Mouse (Mus musculus) neural tube, postnatal 0 days (tissue): Measurements from ENCODE around the gene Rab3gap2. TPM values are rescaled to one million over a fixed set of nuclear protein-coding genes. Genes with fewer than 3 reads are reported as not detected.

Experiments
- microRNA counts: library from miRNA; unstranded; fragments of <30 nt; microRNA quantifications from one replicate; lab custom pipeline; 2015
- microRNA-seq: library from miRNA; unstranded; fragments of <30 nt; microRNA quantifications from one replicate; pipeline ENCODE4, GENCODE M21; 2016
- polyA plus RNA-seq: library from polyadenylated mRNA; unstranded; fragments of >200 nt; fragmentation: Nextera tagmentation; extraction: Ambion mirVana; gene quantifications from 2 replicates; pipeline ENCODE4 v1.2.1, GENCODE M21; 2015

Gene Rab3gap2
- 21.6 and 23.7 TPM in 2 replicates for polyA plus RNA-seq

GRCm38 (mm10) chr1:185203909-185204661 is at the start of gene Rab3gap2:
Rab3gap2 (plus strand) TSS chr1:185204117.

DNA sequence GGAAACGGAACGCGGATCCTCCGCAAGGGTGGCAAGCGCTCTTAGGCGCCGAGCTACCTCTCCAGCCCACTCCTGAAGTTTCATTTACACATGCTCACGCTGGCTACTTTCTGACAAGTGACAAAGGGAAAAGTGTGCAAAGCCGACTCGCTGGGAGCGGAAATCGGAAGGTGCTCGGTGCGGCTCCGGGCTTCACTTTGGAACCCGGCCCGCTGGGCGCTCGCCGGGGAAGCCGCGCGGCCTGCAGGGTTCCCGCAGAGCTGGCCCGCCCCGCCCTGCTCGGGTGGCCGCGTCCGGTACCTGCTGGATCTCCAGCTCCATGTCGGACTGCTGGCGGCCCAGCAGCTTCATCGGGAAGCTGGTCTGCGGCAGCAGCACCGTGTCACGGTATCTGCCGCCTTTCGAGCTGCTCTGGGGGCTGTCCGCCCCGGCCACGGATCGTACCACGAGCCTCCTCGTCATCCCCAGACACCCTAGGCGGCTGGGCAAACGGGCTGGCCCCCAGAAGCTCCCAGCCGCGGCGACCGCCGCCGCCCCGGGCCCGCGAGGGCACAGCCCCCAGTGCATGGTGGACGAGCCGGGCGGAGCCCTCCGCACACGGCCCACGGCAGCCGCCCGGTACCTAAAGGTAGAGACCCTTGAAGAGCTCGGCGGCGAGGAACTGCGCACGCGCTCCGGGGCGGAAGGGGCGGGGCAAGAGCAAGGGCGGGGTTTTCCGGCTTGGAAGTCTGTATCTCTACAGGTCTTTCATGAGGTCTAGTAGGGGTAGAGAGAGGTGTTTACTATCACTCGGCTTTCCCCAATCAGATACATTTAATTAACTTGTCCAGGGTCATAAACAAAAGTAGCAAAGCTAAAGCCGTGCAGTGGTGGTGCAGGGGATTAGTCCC is 125.0 kb downstream of the Rab3gap2 start, which contains the start of gene Iars2:
Gene Iars2, minus strand, starts transcription at position 676 of the 890 bp plus-strand sequence.

GRCm38 (mm10) chr1:185331983-185332430 is 128.1 kb downstream of the Rab3gap2 start, which contains the start of gene Bpnt1:
Bpnt1 (plus strand) TSS chr1:185332149.

MicroRNAs encoded within 50 kb of the gene (microRNA counts, 519-probe panel; counts per million panel counts)
- 3,900 counts per million, percentile 31 among the panel's probes with 10 or more counts for microRNA mmu-miR-194 (lab: Ali Mortazavi, UCI)
- microRNA mmu-miR-664 (lab: Ali Mortazavi, UCI): 40.5 counts per million

Small RNAs within 50 kb of the gene (microRNA-seq; reads per million reads assigned to microRNA genes)
- gene Mir194-1 (not detected), gene Mir215 (not detected), gene Mir664 (29.3 reads per million, percentile 30 among the genes with 10 or more reads in this experiment)

Other genes with a start within 250 kb of the Rab3gap2 start
- 14.1 and 15.3 TPM in 2 replicates for gene Mark1, start 204.5 kb upstream of the Rab3gap2 start, polyA plus RNA-seq
- gene Iars2, start 125.3 kb downstream of the Rab3gap2 start, polyA plus RNA-seq: 19.0 and 20.3 TPM in 2 replicates
- 83.6 and 84.4 TPM in 2 replicates for gene Bpnt1, start 128.0 kb downstream of the Rab3gap2 start, polyA plus RNA-seq
- 114 and 134 TPM in 2 replicates for gene Eprs, start 158.9 kb downstream of the Rab3gap2 start, polyA plus RNA-seq